Mouse (Mus musculus) midbrain, embryonic 13.5 days (tissue): Measurements from ENCODE around the gene H2-Oa. TPM values are rescaled to one million over a fixed set of nuclear protein-coding genes. Genes with fewer than 3 reads are reported as not detected.
A peak's percentile ranks its signal among the peaks of the same experiment; 100 is the strongest.

ENCODE experiments used
- ATAC-seq: fragments of 200-750 bp; cut with Nextera tagmentation; 2 replicates; pipeline ENCODE4 v1.8.0; 2017; ENCODE audit warnings: mild to moderate bottlenecking, moderate TSS enrichment, moderate library complexity
- H3K27ac ChIP-seq: fragments of 300-500 bp; sonication (generic); 2 replicates; pipeline ENCODE4 v1.5.1; 2015; ENCODE audit warnings: inconsistent platforms, mild to moderate bottlenecking, moderate library complexity
- H3K27me3 ChIP-seq: fragments of 300-500 bp; sonication (generic); 2 replicates; pipeline ENCODE4 v1.6.1; 2015; ENCODE audit warnings: mild to moderate bottlenecking, inconsistent platforms
- H3K36me3 ChIP-seq: fragments of 300-500 bp; sonication (generic); 2 replicates; pipeline ENCODE4 v1.6.1; 2015; ENCODE audit warnings: mild to moderate bottlenecking, inconsistent platforms
- H3K4me1 ChIP-seq: fragments of 300-500 bp; sonication (generic); replicated peaks from 2 replicates; pipeline ENCODE4 v1.6.1; 2015; ENCODE audit warnings: inconsistent platforms
- H3K4me2 ChIP-seq: fragments of 300-500 bp; sonication (generic); replicated peaks from 2 replicates; pipeline ENCODE4 v1.6.1; 2015; ENCODE audit warnings: moderate library complexity, mild to moderate bottlenecking, inconsistent platforms
- H3K4me3 ChIP-seq: fragments of 300-500 bp; sonication (generic); replicated peaks from 2 replicates; pipeline ENCODE4 v1.5.1; 2015; ENCODE audit warnings: mild to moderate bottlenecking, inconsistent platforms
- H3K9ac ChIP-seq: fragments of 300-500 bp; sonication (generic); replicated peaks from 2 replicates; pipeline ENCODE4 v1.6.1; 2015; ENCODE audit warnings: mild to moderate bottlenecking, inconsistent platforms
- H3K9me3 ChIP-seq: fragments of 300-500 bp; sonication (generic); 2 replicates; pipeline ENCODE4 v1.6.1; 2016; ENCODE audit warnings: mild to moderate bottlenecking, inconsistent platforms
- WGBS: fragments of 180-500 bp; shearing (Covaris S2); methylation state at CpG from one replicate; pipeline ENCODE4 v1.1.7; 2015; 5-methylcytosine and 5-hydroxymethylcytosine counted together
- polyA plus RNA-seq: library from polyadenylated mRNA; unstranded; fragments of >200 nt; fragmentation: Nextera tagmentation; extraction: Ambion mirVana; gene quantifications from 2 replicates; pipeline ENCODE4 v1.2.1, GENCODE M21; 2015

Gene H2-Oa
- polyA plus RNA-seq, 1 experiment from 2014 or later: not detected

DNA sequence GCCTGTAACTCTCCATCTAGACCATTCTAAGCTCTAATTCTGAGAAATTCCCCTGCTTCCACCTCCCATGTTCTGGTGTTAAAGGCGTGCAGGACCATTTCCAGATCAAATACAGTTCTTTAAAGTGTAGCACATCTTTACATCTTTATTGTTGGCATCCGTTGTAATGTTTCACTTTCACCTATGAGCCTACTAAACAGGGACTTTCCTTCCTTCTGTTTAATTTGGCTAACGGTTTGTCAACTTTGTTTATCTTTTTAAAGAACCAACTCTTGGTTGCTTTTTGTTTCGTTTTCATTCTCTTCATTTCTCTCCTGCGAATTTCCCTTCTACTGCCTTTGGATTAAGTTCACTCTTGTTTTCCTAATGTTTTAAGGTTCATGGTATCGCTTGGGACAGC lies 10.7 kb downstream of the H2-Oa start:
- 84% methylated on average over 6 of the region's 6 CpGs for WGBS

GRCm38 (mm10) chr17:34104804-34105203 lies 12.7 kb downstream of the H2-Oa start:
- Histone ChIP-seq H3K4me3 (no peak overlapping the region), H3K27ac (no peak overlapping the region), H3K4me1 (0 out of 2 replicates have a peak, but pooled peaks cover 4% of the 10 kb centered on the region), H3K4me2 (no peak overlapping the region), H3K9ac (no peak overlapping the region), H3K36me3 (peaks cover 7% of the 10 kb centered on the region), H3K9me3 (no peaks in the 10 kb centered on the region), H3K27me3 (0 out of 2 replicates have a peak, but pooled peaks cover 2% of the 10 kb centered on the region)
- ATAC-seq: no peak
- WGBS: 87% methylated on average over 9 of the region's 9 CpGs

More for the DNA sequence above, 10.7 kb downstream of the H2-Oa start:
- no peak for ATAC-seq
- Histone ChIP-seq H3K36me3 (no peaks in the 10 kb centered on the region), H3K9me3 (no peaks in the 10 kb centered on the region), H3K4me2 (no peak overlapping the region), H3K27ac (no peak overlapping the region), H3K4me3 (no peak overlapping the region), H3K9ac (no peak overlapping the region), H3K27me3 (0 out of 2 replicates have a peak, but pooled peaks cover 2% of the 10 kb centered on the region), H3K4me1 (0 out of 2 replicates have a peak, but pooled peaks cover 4% of the 10 kb centered on the region)

DNA sequence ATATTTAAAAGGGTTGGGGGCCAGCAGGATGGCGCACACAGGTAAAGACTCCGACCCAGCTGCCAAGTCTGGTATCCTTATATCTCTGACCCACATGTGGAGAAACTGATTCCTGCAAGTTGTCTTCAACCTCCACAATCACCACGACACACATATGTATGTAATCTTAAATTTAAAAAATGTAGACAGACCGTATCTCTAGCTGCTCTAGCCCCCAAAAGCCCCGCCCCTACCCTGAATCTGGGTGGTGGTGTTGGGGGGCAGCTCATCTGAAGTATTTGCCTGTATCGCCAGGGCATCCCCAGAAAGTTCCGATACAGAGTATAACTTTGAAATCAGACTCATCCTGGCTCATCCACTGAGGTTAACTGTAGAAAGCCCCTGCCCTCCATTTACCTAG lies 14.4 kb downstream of the H2-Oa start:
- Histone ChIP-seq H3K36me3 (peaks cover 25% of the 10 kb centered on the region), H3K4me1 (0 out of 2 replicates have a peak, but pooled peaks cover 3% of the 10 kb centered on the region), H3K9ac (no peak overlapping the region), H3K27me3 (0 out of 2 replicates have a peak, but pooled peaks cover 2% of the 10 kb centered on the region), H3K9me3 (no peaks in the 10 kb centered on the region), H3K4me2 (no peak overlapping the region), H3K27ac (no peak overlapping the region), H3K4me3 (no peak overlapping the region)
- 89% methylated on average over 7 of the region's 7 CpGs for WGBS
- no peak for ATAC-seq

DNA sequence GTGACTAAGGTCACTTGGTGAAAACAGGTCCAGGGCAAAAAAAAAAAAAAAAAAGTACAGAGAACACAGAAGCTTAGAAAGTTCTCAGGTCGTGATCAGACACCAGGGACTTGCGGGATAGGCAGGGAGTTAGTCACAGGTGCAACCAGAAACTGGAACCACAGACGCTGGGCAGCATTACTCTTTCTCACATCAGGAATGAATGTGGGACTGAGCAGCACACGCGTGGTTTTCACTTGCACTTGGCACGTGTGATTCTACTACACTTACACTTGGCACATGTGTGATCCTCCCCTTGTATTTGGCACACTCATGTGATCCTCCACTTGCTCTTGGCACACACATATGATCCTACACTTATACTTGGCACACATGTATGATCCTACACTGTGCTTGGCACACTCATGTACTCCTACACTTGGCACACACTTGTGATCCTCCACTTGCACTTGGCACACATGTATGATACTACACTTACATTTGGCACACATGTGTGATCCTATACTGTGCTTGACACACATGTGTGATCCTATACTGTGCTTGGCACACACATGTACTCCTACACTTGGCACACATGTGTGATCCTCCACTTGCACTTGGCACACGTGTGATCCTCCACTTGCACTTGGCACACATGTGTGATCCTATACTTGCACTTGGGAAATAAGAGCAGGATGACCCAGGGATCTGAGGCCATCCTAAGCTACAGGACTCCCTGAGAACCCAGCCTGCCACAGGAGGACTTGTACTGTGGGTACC lies 15.1 kb downstream of the H2-Oa start:
- H3K4me3 ChIP-seq: no peak overlapping the region
- 86% methylated on average over 7 of the region's 7 CpGs for WGBS
- 0 out of 2 replicates have a peak, but pooled peaks cover 2% of the 10 kb centered on the region for H3K27me3 ChIP-seq
- no peaks in the 10 kb centered on the region for H3K4me1 ChIP-seq
- peaks cover 32% of the 10 kb centered on the region for H3K36me3 ChIP-seq
- H3K4me2 ChIP-seq: no peak overlapping the region
- H3K27ac ChIP-seq: no peak overlapping the region
- H3K9me3 ChIP-seq: no peaks in the 10 kb centered on the region
- ATAC-seq: no peak
- H3K9ac ChIP-seq: no peak overlapping the region

DNA sequence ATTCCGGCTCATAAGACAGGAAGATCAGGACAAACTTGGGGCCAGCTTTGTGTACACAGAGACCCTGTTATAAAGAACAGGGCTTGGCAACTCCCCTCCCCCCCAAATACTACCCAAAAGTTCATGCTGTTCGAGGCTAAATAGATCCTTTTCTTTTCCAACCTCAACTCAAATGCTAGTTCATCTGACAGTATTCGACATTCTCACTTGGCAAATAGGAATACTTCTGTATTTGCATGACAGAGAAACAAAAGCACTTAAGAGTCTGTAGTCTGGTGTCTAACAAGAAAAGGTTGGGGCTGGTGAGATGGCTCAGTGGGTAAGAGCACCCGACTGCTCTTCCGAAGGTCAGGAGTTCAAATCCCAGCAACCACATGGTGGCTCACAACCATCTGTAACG lies 16.3 kb downstream of the H2-Oa start:
- no peak overlapping the region for H3K4me3 ChIP-seq
- no peaks in the 10 kb centered on the region for H3K4me1 ChIP-seq
- H3K36me3 ChIP-seq: peaks cover 44% of the 10 kb centered on the region
- H3K9me3 ChIP-seq: no peaks in the 10 kb centered on the region
- no peak for ATAC-seq
- H3K27me3 ChIP-seq: 0 out of 2 replicates have a peak, but pooled peaks cover 2% of the 10 kb centered on the region
- H3K9ac ChIP-seq: no peak overlapping the region
- 85% methylated on average over 5 of the region's 6 CpGs for WGBS
- H3K4me2 ChIP-seq: no peak overlapping the region
- no peak overlapping the region for H3K27ac ChIP-seq

- H3K36me3 ChIP-seq: peaks cover 51% of the 10 kb centered on the region
Measured at GRCm38 (mm10) chr17:34109038-34109805, 17.1 kb downstream of the H2-Oa start.

DNA sequence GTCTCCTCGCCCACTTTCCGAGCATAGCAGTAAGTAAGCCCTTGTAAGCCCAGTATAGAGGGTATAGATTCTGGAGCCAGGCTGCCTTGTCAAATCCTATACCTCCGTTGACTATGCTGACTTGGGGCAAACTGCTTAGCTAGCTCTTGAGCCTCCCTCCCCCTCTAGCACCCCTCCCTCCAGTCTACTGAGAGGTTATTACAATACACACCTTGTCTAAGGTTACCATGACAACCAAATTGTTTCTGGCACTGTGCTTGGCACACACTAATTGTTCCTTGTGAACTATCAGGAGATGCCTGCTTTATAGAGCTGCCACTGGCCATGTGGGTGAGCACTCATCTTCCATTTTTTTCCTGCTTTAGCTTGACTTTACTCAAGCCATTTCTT lies 17.7 kb downstream of the H2-Oa start:
- ATAC-seq: 0 out of 2 replicates have a peak, but pooled peaks have one; percentile 11
- Histone ChIP-seq H3K4me2 (no peak overlapping the region), H3K27ac (no peak overlapping the region), H3K9me3 (no peaks in the 10 kb centered on the region), H3K27me3 (no peaks in the 10 kb centered on the region), H3K4me1 (no peaks in the 10 kb centered on the region; the same call in 1 of the 2 replicates), H3K9ac (no peak overlapping the region), H3K36me3 (peaks cover 57% of the 10 kb centered on the region), H3K4me3 (no peak overlapping the region)
- WGBS: 48% methylated on average over 3 of the region's 3 CpGs

More at GRCm38 (mm10) chr17:34109038-34109805, 17.1 kb downstream of the H2-Oa start:
- Histone ChIP-seq H3K4me2 (no peak overlapping the region), H3K27ac (no peak overlapping the region), H3K9me3 (no peaks in the 10 kb centered on the region), H3K27me3 (no peaks in the 10 kb centered on the region), H3K4me3 (no peak overlapping the region), H3K4me1 (no peaks in the 10 kb centered on the region), H3K9ac (no peak overlapping the region)
- 0 out of 2 replicates have a peak, but pooled peaks have one; percentile 34 for ATAC-seq
- WGBS: 84% methylated on average over 14 of the region's 14 CpGs

DNA sequence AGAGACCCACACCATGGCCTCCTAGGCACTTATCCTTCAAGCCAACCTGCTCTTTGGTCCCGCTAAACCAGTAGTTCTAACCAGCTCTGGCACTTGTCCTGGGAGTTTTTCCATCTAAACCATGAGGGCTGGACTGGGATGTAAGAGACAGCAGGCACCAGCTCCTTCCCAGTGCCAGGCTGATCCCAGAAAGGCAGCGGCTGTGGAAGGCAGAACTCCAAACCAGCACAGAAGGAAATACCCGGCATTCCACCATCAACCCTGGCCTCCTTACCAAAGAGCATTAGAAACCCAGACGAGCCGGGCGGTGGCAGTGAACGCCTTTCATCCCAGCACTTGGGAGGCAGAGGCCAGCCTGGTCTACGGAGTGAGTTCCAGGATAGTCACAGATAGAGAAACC lies 18.2 kb downstream of the H2-Oa start:
- no peak overlapping the region for H3K4me2 ChIP-seq
- 64% methylated on average over 8 of the region's 8 CpGs for WGBS
- H3K27me3 ChIP-seq: no peaks in the 10 kb centered on the region
- H3K36me3 ChIP-seq: peaks cover 62% of the 10 kb centered on the region
- no peak overlapping the region for H3K4me3 ChIP-seq
- H3K9ac ChIP-seq: no peak overlapping the region
- no peaks in the 10 kb centered on the region for H3K9me3 ChIP-seq
- no peak for ATAC-seq
- peak overlapping the region; percentile 20; the same call in 1 of the 2 replicates for H3K27ac ChIP-seq
- peaks cover 5% of the 10 kb centered on the region for H3K4me1 ChIP-seq

DNA sequence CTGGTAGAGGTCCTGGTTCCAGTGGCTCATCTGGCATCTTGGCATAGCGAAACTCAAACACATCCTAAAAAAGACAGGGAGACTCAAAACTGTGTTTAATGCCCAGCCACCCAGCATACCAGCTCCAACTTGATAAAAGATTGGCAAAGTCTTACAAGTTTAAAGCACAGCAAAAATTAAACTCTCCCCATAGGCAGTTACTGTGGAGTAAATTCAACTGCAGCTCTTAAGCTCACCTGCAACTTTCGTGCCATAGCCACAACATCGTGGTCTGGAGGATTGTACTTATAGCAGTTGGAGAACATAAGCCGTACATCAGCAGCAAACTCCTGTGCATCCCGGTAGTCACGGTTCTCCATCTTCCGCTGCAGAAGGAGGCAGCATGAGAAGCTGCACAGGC lies 22.0 kb downstream of the H2-Oa start:
- Histone ChIP-seq H3K27me3 (no peaks in the 10 kb centered on the region), H3K27ac (no peak overlapping the region), H3K9ac (no peak overlapping the region), H3K9me3 (no peaks in the 10 kb centered on the region), H3K4me2 (no peak overlapping the region), H3K4me1 (peaks cover 29% of the 10 kb centered on the region), H3K4me3 (no peak overlapping the region), H3K36me3 (peaks cover 90% of the 10 kb centered on the region)
- 94% methylated on average over 7 of the region's 7 CpGs for WGBS
- ATAC-seq: no peak

GRCm38 (mm10) chr17:34116736-34117370 lies 24.7 kb downstream of the H2-Oa start:
- H3K4me2 ChIP-seq: peak overlapping the region; percentile 98
- peaks cover 29% of the 10 kb centered on the region for H3K4me1 ChIP-seq
- ATAC-seq: no peak
- peak overlapping the region; percentile 54 for H3K27ac ChIP-seq
- peak overlapping the region; percentile 99 for H3K9ac ChIP-seq
- peak overlapping the region; percentile 100 for H3K4me3 ChIP-seq
- 38% methylated on average over 7 of the region's 7 CpGs for WGBS
- no peaks in the 10 kb centered on the region for H3K9me3 ChIP-seq
- no peaks in the 10 kb centered on the region for H3K27me3 ChIP-seq
- peaks cover 65% of the 10 kb centered on the region for H3K36me3 ChIP-seq

DNA sequence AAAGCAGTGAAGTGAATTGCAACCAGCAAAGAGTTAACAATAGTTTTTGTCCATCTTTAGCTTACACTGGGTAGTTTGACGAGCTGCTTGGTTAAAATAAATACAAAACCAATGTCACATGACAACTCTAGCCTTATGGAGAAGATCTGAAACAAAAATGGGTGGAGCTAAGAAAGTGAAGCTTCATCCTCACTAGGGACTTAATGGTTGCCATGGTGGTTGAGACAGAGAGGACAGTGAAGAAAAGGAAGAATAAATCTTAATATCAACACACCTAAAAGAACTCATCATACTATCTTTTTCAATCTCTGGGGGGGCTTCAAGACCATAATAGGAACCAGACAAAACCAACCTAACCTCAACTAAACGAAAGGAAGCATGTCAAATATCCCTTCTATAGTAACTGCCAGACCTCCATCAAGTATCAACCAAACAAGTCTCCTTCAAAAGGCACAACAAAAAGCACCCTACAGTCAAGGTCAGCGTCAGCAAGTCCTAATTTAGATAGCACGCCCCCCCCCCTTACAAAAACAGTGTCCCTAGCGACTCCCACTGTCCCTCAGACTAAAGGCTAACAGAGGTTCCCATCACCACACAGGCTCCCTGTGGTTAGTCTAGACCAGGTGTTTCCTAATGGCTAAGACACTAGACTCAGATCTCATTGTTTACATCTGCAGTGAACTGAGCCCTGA lies 25.4 kb downstream of the H2-Oa start:
- peak overlapping the region; percentile 100 for H3K4me3 ChIP-seq
- peaks cover 29% of the 10 kb centered on the region for H3K4me1 ChIP-seq
- no peak for ATAC-seq
- H3K27me3 ChIP-seq: no peaks in the 10 kb centered on the region
- peak overlapping the region; percentile 99 for H3K9ac ChIP-seq
- peak overlapping the region; percentile 100 for H3K27ac ChIP-seq
- H3K36me3 ChIP-seq: peaks cover 58% of the 10 kb centered on the region
- H3K4me2 ChIP-seq: peak overlapping the region; percentile 98
- 3% methylated on average over 5 of the region's 5 CpGs for WGBS
- no peaks in the 10 kb centered on the region for H3K9me3 ChIP-seq
